Mouse (Mus musculus) liver, embryonic 12.5 days (tissue): ENCODE measurements around the gene Adcy2. TPM values are rescaled to one million over a fixed set of nuclear protein-coding genes. Genes with fewer than 3 reads are reported as not detected.

Source experiments
- ATAC-seq: fragments of 200-750 bp; cut with Nextera tagmentation; 2 replicates; pipeline ENCODE4 v1.8.0; 2017; ENCODE audit warnings: moderate number of reproducible peaks, mild to moderate bottlenecking, moderate library complexity
- H3K27ac ChIP-seq: fragments of 300-500 bp; sonication (generic); 2 replicates; pipeline ENCODE4 v1.5.1; 2016; ENCODE audit warnings: mild to moderate bottlenecking
- H3K27me3 ChIP-seq: fragments of 300-500 bp; sonication (generic); replicated peaks from 2 replicates; pipeline ENCODE4 v1.6.1; 2016; ENCODE audit warnings: mild to moderate bottlenecking, moderate library complexity
- H3K36me3 ChIP-seq: fragments of 300-500 bp; sonication (generic); 2 replicates; pipeline ENCODE4 v1.6.1; 2016; ENCODE audit warnings: mild to moderate bottlenecking, moderate library complexity
- H3K4me1 ChIP-seq: fragments of 300-500 bp; sonication (generic); 2 replicates; pipeline ENCODE4 v1.6.1; 2016
- H3K4me2 ChIP-seq: fragments of 300-500 bp; sonication (generic); 2 replicates; pipeline ENCODE4 v1.6.1; 2016; ENCODE audit warnings: mild to moderate bottlenecking, moderate library complexity
- H3K4me3 ChIP-seq: fragments of 300-500 bp; sonication (generic); 2 replicates; pipeline ENCODE4 v1.5.1; 2016; ENCODE audit warnings: mild to moderate bottlenecking, moderate library complexity
- H3K9ac ChIP-seq: fragments of 300-500 bp; sonication (generic); 2 replicates; pipeline ENCODE4 v1.6.1; 2016; ENCODE audit warnings: mild to moderate bottlenecking, moderate library complexity
- H3K9me3 ChIP-seq: fragments of 300-500 bp; sonication (generic); replicated peaks from 2 replicates; pipeline ENCODE4 v1.6.1; 2016; ENCODE audit warnings: mild to moderate bottlenecking, moderate library complexity
- WGBS: fragments of 180-500 bp; shearing (Covaris S2); methylation state at CpG from one replicate; pipeline ENCODE4 v1.1.7; 2016; ENCODE audit not compliant: insufficient replicate concordance; 5-methylcytosine and 5-hydroxymethylcytosine counted together
- polyA plus RNA-seq: library from polyadenylated mRNA; unstranded; fragments of >200 nt; fragmentation: Nextera tagmentation; extraction: Ambion mirVana; gene quantifications from 2 replicates; pipeline ENCODE4 v1.2.1, GENCODE M21; 2016

The Adcy2 gene
- polyA plus RNA-seq, 1 experiment from 2014 or later = 0.48 TPM

DNA sequence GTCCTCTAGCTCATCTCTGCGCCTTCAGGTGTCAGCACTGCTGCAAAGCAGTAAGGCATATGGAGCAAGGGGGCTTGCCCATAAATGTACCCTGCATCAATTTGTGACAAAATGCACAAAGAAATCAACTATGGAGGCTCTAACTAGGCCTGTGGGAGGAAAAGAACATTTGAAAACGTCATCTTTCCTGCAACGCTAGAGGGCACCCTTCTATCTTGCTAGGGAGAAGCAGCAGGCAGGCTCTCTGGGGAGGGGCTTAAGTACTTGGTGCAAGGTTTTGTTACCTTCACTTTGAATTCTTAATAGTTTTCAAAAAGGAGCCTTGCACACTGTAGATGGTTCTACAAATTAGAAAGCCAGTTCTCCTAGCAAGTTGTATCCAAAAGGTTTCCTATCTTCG lies 2.8 kb upstream of the Adcy2 start:
- Histone ChIP-seq H3K27ac (no peak overlapping the region), H3K4me2 (no peak overlapping the region)

DNA sequence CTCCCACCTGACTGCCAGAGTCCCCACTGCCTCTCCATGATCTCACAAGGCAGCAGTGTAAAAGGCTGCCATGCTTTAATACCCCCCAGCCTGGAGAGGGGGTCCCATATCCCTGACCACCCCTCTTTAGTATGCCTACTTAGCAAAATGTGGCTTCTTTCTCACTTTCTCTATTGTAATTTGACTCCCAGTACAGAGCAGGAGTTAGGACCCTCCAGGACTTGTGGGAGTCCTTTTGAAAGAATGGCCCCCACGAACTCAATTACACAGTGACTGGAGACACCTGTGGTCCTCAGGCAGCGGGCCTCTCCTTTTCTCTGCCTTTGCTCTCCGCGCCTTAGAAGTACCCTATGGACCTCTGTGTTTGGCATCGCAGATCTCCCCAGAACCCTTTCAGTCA lies 485 bp upstream of the Adcy2 start:
- 0 out of 2 replicates have a peak, but pooled peaks have one; percentile 2 for ATAC-seq
- no peak overlapping the region for H3K9ac ChIP-seq
- H3K4me1 ChIP-seq = no peaks in the 10 kb centered on the region
- no peak overlapping the region for H3K4me3 ChIP-seq
- H3K27ac ChIP-seq = no peak overlapping the region
- WGBS = 39% methylated on average over 5 of the region's 5 CpGs
- H3K4me2 ChIP-seq = peak overlapping the region; percentile 39
- H3K36me3 ChIP-seq = no peaks in the 10 kb centered on the region
- H3K27me3 ChIP-seq = peaks cover 40% of the 10 kb centered on the region
- H3K9me3 ChIP-seq = no peaks in the 10 kb centered on the region

More for the DNA sequence above, 2.8 kb upstream of the Adcy2 start:
- Histone ChIP-seq H3K4me3 (no peak overlapping the region), H3K9ac (no peak overlapping the region), H3K36me3 (no peaks in the 10 kb centered on the region), H3K4me1 (no peaks in the 10 kb centered on the region), H3K27me3 (peaks cover 40% of the 10 kb centered on the region), H3K9me3 (no peaks in the 10 kb centered on the region)
- ATAC-seq = no peak
- WGBS = 19% methylated on average over 4 of the region's 4 CpGs

DNA sequence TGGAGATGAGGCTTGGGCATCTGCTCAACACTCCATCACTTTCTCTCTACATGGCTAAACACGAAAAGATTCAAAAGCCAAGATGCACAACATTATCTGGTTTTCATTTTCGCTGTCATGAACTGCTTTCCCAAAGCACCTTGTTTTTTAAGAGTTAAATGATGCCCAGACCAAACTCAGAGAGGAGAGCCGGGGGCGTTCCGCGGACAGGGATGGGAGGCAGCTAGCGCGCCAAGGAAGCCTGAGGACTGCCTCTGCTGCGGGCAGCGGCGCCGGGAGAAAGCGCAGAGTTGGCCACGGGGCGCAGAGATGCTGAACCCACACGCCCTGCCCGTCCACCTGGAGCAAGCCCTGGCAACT lies 803 bp downstream of the Adcy2 start:
- Histone ChIP-seq H3K9ac (no peak overlapping the region), H3K4me1 (no peaks in the 10 kb centered on the region), H3K9me3 (no peaks in the 10 kb centered on the region), H3K27ac (no peak overlapping the region), H3K4me2 (peak overlapping the region; percentile 62), H3K4me3 (peak overlapping the region; percentile 50), H3K36me3 (no peaks in the 10 kb centered on the region), H3K27me3 (peaks cover 40% of the 10 kb centered on the region)
- WGBS = 1% methylated on average over 17 of the region's 17 CpGs
- ATAC-seq = no peak

DNA sequence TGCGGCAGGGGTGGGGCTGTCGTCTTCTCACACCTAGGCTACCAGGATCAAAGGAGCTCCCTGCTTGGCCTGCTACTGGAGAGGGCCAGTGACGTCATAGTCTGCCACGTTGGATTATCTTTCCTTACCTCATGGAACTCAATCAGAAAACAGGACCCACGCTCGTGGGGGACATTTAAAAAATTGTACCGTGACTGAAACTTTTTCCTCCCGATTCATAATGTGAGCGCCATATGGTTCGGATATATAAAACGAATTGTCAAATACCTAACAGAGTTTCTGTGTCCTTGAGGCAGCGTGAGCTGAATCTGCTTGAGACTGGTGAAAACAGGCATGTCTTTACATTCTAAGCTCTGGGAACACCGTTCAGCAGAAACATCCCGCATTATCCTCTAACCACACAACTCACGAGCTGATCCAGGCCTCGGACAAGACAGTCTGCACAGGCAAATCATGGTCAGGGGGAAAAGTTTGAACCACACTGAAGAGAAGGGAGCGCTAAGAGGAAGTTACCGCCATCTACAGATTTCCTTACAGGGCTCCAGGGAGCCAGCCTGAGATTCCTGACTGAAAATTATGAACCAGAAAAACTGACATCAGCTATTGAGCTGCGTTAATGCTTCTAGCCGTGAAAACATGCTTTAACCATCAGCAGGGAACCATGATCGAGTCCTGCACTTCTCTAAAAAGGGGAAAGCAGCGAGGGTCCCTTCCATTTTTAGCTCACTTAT lies 1.4 kb downstream of the Adcy2 start:
- WGBS = 10% methylated on average over 22 of the region's 22 CpGs
- H3K27ac ChIP-seq = no peak overlapping the region
- no peak overlapping the region for H3K9ac ChIP-seq
- H3K36me3 ChIP-seq = no peaks in the 10 kb centered on the region
- ATAC-seq = no peak
- H3K9me3 ChIP-seq = no peaks in the 10 kb centered on the region
- peak overlapping the region; percentile 62 for H3K4me2 ChIP-seq
- H3K4me3 ChIP-seq = 0 out of 2 replicates have a peak overlapping the region, but pooled peaks have one; percentile 50
- H3K4me1 ChIP-seq = no peaks in the 10 kb centered on the region
- H3K27me3 ChIP-seq = peaks cover 40% of the 10 kb centered on the region

DNA sequence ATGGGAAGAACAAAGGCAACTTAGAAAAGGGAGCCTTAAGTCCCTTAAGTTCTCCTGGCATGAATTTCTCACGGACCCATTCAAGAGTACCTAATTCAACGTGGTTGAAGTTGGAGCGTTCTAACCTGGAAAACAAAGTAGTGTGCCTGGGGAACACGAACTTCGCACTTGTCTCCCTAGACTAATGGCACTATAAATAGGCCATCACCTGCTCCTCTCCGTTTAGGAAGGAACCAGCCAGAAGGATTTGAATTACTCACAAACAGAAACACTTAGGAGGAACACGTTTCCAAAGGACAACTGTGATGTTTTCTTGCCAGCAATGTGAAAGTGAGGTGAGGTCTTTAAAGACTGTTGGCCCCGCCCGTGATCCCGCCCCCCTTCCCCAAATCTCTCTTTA lies 2.0 kb downstream of the Adcy2 start:
- no peak overlapping the region for H3K9ac ChIP-seq
- peaks cover 40% of the 10 kb centered on the region for H3K27me3 ChIP-seq
- no peaks in the 10 kb centered on the region for H3K9me3 ChIP-seq
- H3K27ac ChIP-seq = no peak overlapping the region
- H3K4me3 ChIP-seq = no peak overlapping the region
- no peak overlapping the region for H3K4me2 ChIP-seq
- ATAC-seq = no peak
- WGBS = 14% methylated on average over 10 of the region's 10 CpGs
- no peaks in the 10 kb centered on the region for H3K4me1 ChIP-seq
- no peaks in the 10 kb centered on the region for H3K36me3 ChIP-seq

DNA sequence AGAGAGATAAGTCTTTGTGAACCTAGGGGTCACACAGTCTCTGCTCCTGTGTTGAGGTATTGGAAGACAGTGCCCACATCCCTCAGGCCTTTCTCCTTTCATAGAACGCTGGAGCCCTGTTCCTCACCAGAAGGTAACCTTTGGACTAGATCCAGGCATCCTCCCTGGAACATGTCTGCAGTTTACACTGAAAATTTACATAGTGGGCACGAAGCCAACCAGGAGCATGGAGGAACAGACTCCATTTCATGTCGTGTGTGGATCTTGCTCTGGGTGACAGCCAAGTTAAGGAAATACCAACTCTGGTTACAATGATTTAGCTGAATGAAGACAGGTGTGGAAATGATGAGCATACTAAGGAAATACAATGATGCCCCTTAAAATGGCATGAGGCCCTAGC lies 2.7 kb downstream of the Adcy2 start:
- WGBS = 58% methylated on average over 3 of the region's 3 CpGs
- H3K27ac ChIP-seq = no peak overlapping the region
- H3K27me3 ChIP-seq = peaks cover 40% of the 10 kb centered on the region
- no peak overlapping the region for H3K9ac ChIP-seq
- H3K9me3 ChIP-seq = no peaks in the 10 kb centered on the region
- no peak overlapping the region for H3K4me3 ChIP-seq
- ATAC-seq = no peak
- H3K36me3 ChIP-seq = no peaks in the 10 kb centered on the region
- no peaks in the 10 kb centered on the region for H3K4me1 ChIP-seq
- H3K4me2 ChIP-seq = no peak overlapping the region

DNA sequence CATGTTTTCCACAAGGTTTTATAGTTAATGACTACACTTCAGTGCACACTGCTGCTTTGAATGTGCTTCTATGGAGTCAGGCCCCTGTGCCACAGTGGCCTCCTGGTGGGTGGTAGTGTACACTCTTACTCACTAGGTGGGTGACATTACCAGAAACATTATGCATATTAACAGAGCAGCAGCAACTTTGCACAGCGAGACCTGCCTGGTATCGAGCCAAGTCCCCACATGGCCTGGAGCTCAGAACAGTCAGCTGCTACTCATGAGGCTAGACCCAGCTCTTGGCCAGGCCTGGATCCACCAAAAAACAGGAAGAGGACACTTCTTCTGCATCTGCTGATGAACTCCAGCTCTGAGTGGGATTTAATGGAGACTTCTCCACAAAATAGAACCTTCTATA lies 13.6 kb downstream of the Adcy2 start:
- no peak overlapping the region for H3K4me3 ChIP-seq
- ATAC-seq = no peak
- H3K36me3 ChIP-seq = no peaks in the 10 kb centered on the region
- H3K9me3 ChIP-seq = no peaks in the 10 kb centered on the region
- no peak overlapping the region for H3K27ac ChIP-seq
- H3K4me1 ChIP-seq = no peaks in the 10 kb centered on the region
- no peaks in the 10 kb centered on the region for H3K27me3 ChIP-seq
- H3K9ac ChIP-seq = no peak overlapping the region
- WGBS = 62% methylated on average over 2 of the region's 2 CpGs
- H3K4me2 ChIP-seq = no peak overlapping the region

DNA sequence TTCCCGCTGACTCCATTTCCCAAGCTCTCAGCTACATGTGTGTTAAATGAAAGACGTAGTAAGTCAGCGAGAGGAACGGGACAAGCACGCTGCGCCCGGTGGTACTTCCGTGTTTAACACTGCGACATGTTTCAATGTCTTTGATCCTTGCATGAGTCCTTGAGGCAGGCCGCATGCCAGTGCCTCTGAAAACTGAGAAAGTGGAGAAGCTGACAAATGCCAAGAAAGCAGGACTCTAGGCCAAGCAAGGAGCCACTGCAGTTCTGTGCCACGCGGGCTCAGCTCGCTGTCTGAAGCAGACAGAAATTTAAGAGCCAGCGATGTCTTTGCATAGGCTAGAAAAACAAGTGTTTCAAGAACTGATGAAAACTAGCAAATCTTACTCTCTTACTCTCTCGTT lies 15.3 kb downstream of the Adcy2 start:
- Histone ChIP-seq H3K27ac (no peak overlapping the region), H3K9me3 (no peaks in the 10 kb centered on the region), H3K4me2 (no peak overlapping the region), H3K9ac (no peak overlapping the region), H3K36me3 (no peaks in the 10 kb centered on the region), H3K4me3 (no peak overlapping the region), H3K4me1 (no peaks in the 10 kb centered on the region), H3K27me3 (no peaks in the 10 kb centered on the region)
- 73% methylated on average over 15 of the region's 15 CpGs for WGBS
- ATAC-seq = no peak

DNA sequence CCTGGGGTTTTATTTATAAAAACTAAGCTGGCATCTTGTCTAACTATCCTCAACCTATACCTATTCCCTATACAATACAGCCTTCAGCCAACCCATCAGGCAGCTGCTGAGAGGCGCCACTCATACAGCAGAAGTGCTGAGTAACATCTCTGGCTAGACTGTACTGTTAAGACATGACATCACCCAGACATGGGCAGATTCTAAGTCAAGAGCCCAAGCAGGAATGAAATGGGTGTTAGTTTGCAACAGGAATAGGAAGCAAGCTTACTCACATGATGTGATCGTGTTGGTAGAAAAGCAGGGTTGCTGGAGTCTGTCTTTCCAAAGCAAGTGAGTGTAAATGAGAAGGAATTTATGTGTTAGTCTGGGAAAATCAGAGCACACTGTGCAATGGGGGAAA lies 18.3 kb downstream of the Adcy2 start:
- no peak overlapping the region for H3K9ac ChIP-seq
- ATAC-seq = no peak
- no peak overlapping the region for H3K27ac ChIP-seq
- WGBS = 63% methylated on average over 2 of the region's 2 CpGs
- no peaks in the 10 kb centered on the region for H3K9me3 ChIP-seq
- H3K4me3 ChIP-seq = no peak overlapping the region
- no peaks in the 10 kb centered on the region for H3K27me3 ChIP-seq
- H3K36me3 ChIP-seq = no peaks in the 10 kb centered on the region
- no peaks in the 10 kb centered on the region for H3K4me1 ChIP-seq
- no peak overlapping the region for H3K4me2 ChIP-seq

DNA sequence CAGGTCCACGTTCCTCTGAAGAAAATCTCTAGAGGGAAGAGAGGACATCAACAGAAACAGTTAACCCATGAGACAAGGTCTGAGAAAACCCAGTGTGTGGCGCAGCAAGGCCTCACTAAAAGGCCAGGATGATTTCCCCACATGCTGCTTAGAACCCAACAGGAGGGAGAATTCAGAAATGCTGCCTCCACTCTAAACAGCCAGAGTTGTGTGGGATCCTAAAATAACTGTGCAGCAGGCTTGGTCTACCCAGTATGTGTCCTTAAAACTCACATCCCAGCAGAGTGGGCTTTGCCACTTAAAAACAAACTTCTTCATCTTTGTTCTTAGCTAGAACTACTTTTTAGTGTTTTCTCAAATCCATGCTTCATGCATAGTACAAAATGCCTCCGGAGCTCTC lies 26.2 kb downstream of the Adcy2 start:
- no peak for ATAC-seq
- Histone ChIP-seq H3K27me3 (no peaks in the 10 kb centered on the region), H3K9ac (no peak overlapping the region), H3K9me3 (no peaks in the 10 kb centered on the region), H3K4me3 (no peak overlapping the region), H3K4me2 (no peak overlapping the region), H3K27ac (no peak overlapping the region), H3K36me3 (no peaks in the 10 kb centered on the region), H3K4me1 (no peaks in the 10 kb centered on the region)
- WGBS = 24% methylated on average over 3 of the region's 3 CpGs

DNA sequence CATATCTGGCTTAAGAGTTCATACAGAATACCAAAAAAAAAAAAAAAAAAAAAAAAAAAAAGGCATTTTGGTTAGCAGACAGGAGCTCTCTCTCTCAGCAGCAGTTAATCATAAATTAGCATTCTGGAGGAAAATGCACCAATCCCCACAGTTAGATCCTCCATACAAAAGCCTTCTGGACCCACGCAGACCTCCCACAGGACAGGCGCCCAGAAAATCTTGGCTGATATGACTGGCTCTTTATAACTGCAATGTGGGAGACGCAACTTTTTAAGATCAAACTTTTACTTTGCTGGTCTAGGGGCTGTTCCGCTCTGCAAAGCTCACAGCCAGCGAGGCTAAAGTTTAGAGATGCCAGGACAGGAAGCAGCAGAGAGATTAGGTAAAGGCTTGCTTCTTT lies 37.8 kb downstream of the Adcy2 start:
- Histone ChIP-seq H3K4me2 (no peak overlapping the region), H3K27ac (no peak overlapping the region), H3K9ac (no peak overlapping the region), H3K4me3 (no peak overlapping the region), H3K36me3 (no peaks in the 10 kb centered on the region), H3K9me3 (no peaks in the 10 kb centered on the region), H3K27me3 (no peaks in the 10 kb centered on the region), H3K4me1 (no peaks in the 10 kb centered on the region)
- no peak for ATAC-seq
- WGBS = 61% methylated on average over 5 of the region's 5 CpGs

DNA sequence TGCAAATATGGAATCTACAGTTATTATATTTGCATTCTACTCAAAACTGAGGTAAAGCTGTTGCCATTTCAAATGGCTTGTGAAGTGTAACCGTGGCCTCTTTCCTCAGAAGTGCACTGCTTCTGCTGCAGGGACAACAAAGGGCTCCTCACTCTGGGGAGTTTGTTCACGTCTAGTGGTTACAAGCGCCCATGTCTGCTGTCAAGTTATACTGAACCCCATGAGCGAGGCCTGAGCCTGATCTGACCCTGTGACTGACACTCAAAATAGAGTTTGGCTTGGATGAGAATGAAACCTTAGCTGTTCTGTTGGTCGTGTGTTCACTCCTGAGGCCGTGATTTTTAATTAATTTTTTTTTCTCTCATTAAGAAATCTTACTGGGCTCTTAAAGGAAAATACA lies 38.8 kb downstream of the Adcy2 start:
- Histone ChIP-seq H3K9me3 (no peaks in the 10 kb centered on the region), H3K4me3 (no peak overlapping the region), H3K27me3 (no peaks in the 10 kb centered on the region), H3K4me2 (no peak overlapping the region), H3K9ac (no peak overlapping the region), H3K4me1 (no peaks in the 10 kb centered on the region), H3K27ac (no peak overlapping the region), H3K36me3 (no peaks in the 10 kb centered on the region)
- 62% methylated on average over 6 of the region's 6 CpGs for WGBS
- ATAC-seq = no peak

DNA sequence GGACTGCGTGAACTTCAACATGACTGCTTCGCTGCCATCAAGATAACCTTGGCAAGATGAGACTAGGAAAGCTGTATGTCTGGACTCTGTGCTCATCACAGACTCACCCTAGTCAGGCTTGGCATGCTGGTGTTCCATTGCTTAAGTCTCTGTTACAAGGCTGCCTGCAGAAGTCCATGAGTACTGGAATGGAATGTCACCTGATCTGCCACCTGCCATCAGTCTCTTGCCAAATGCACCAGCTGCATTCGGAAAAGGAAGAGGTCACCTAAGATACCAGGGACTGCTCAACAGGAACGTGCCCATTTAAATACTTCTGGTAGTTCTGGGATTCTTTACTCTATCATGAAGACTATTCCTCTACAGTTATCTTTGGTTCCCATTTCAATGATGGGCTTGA lies 39.9 kb downstream of the Adcy2 start:
- WGBS = 65% methylated on average over 4 of the region's 4 CpGs
- Histone ChIP-seq H3K4me3 (no peak overlapping the region), H3K9ac (no peak overlapping the region), H3K36me3 (no peaks in the 10 kb centered on the region), H3K27me3 (no peaks in the 10 kb centered on the region), H3K27ac (no peak overlapping the region), H3K4me2 (no peak overlapping the region), H3K9me3 (no peaks in the 10 kb centered on the region), H3K4me1 (no peaks in the 10 kb centered on the region)
- ATAC-seq = no peak
